Mouse (Mus musculus) monocyte, adult 5-6 weeks (primary cell): ENCODE measurements around the gene Slc16a12. TPM values are rescaled to one million over a fixed set of nuclear protein-coding genes. Genes with fewer than 3 reads are reported as not detected.

ENCODE experiments used
- ATAC-seq: fragments of 153-309, 156-312 bp; replicated peaks from 2 replicates; pipeline ENCODE4 v1.8.0; 2017; ENCODE audit warnings: mild to moderate bottlenecking; ENCODE audit not compliant: low TSS enrichment, insufficient number of reproducible peaks, severe bottlenecking, poor library complexity, low FRiP score
- total RNA-seq: library from RNA; stranded (forward); fragments of 200-1000, 200-491, 200-594 nt; gene quantifications from 3 replicates; pipeline ENCODE4 v1.2.3, GENCODE M21; 2017

Slc16a12 gene
- total RNA-seq, 1 experiment from 2014 or later = not detected

- ATAC-seq = no peak
These were observed 15.7 kb downstream of the Slc16a12 start for GRCm38 (mm10) chr19:34731356-34731755.

GRCm38 (mm10) chr19:34730584-34730983 lies 16.5 kb downstream of the Slc16a12 start:
- no peak for ATAC-seq

GRCm38 (mm10) chr19:34729505-34729904 lies 17.6 kb downstream of the Slc16a12 start:
- no peak for ATAC-seq

DNA sequence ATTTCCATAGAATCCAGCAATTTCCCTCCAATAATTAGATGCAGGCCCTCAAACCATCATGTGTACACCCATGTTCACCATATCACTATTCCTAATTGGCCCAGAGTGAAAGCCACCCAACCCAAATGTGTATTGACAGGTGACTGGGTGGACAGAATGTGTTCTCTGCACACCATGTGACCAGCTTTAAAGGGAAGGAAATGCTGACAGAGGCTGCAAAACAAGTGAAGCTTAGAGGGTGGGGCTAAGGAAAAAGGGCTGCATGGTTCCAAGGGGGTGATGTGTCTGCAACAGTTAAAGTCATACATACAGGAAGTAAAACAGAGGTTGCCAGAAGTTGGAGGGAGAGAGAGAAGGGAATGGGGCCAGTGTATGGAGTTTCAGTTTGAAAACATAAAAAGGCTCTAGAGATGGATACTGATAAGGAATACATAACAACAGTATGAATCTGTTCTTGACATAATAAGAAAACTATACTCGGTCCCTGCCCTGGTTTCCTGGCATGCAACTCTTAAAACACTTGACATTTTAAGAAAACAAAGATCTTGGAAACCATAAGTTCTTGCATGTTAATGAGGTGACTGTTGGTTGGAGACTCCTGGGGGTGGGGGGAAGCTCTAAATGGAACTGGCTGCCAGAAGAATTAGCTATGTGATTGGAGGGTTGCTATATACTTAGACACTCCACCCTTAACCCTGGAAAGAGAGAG lies 20.7 kb downstream of the Slc16a12 start:
- ATAC-seq = no peak

DNA sequence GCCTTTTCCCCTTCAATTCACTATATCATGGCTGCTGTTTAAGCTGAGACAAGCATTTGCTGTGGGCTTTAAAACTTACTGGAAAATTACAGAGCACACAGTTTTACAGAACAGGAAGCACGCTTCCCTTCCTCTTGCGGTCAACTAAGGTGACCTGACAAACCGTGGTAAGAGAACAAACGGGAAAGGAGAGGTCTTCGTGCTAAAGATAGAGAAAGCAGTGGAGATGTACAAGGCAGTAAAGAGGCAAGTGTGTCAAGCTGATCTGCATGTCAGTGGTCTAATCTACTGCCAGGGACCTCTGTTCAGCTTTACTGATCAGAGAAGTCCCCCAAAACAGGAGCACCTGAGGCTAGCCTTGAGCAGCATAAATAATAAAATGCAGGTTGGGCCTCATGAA lies 21.7 kb downstream of the Slc16a12 start:
- no peak for ATAC-seq

- ATAC-seq = no peak
These were observed 22.5 kb downstream of the Slc16a12 start for GRCm38 (mm10) chr19:34724598-34724997.

DNA sequence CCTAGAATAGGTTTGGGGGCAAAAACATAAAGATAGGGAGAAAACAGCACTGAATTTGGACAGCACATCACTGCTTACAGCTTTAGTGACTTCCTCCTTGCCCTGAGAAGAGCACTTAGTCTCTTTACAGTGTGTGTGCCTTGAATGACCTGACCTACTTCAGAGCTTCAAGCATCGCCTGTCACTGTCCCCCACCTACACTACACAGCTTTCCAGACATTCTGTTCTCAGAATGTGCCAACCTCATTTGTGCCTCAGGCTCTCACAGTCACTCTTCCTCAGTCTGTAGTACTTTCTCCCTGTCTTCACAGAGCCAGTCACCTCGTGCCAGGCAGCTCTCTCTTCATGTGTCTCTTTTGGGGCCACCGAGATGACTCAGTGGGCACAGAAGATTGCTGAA lies 24.5 kb downstream of the Slc16a12 start:
- ATAC-seq = no peak

- ATAC-seq = no peak
These were observed 27.0 kb downstream of the Slc16a12 start for GRCm38 (mm10) chr19:34720130-34720529.

DNA sequence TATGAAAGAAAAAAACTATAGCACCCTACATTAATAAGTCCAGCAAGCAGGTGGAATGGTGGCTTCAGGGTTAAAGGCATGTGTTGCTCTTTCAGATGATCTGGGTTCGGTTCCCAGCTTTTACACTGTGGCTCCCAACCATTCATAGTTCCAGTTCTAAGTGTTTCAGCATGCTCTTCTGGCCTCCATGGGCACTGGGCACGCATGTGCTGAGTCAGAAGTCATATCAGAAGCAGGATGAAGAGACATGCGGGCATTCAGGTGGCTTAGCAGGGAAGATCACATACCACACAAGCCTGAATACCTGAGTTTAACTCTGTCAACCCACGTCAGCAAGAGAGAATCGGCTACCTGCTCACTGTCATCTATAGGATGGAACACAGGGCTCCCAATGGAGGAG lies 28.1 kb downstream of the Slc16a12 start:
- no peak for ATAC-seq

- no peak for ATAC-seq
These were observed 28.6 kb downstream of the Slc16a12 start for GRCm38 (mm10) chr19:34718478-34718877.

- ATAC-seq = no peak
These were observed 31.2 kb downstream of the Slc16a12 start for GRCm38 (mm10) chr19:34715895-34716294.

- ATAC-seq = no peak
These were observed 32.8 kb downstream of the Slc16a12 start for GRCm38 (mm10) chr19:34714250-34714666.

DNA sequence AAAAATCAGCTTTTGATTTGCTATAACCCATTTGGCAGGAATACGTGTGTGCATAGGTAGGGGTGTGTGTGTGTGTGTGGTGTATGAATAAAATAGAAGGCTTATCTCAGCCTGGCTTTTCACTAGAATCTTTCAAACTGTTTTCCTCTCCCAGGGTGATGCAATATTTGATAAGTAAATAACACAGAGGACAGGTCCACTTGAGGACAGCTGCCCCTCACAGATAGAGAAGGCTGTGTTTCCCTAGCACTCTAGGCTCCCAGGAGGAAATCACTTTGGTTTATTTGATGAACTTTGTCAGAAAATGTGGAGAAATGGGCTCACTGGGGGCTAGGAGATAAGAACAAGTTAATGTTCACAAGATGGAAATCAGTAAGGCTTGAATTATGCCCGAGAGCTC lies 35.0 kb downstream of the Slc16a12 start:
- ATAC-seq = no peak

GRCm38 (mm10) chr19:34708221-34708620 lies 38.9 kb downstream of the Slc16a12 start:
- ATAC-seq = no peak

DNA sequence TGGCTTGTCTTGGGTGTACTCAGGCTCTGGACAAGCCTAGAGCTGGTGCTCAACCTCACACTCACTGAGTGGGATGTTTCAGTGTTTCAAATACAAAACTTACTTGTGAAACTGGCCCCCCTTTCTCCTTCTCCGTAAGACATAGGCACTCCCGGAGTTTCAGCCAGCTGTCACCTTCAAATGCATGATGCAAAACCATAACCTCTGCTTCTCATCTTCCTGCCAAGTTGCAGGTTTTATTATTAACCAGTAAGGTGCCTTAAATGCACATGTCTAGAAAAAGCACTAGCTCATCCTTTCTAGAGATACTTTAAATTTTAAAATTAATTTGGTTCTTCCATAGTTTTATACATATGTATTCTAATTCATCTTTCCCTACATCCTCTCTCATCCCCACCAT lies 39.5 kb downstream of the Slc16a12 start:
- no peak for ATAC-seq

DNA sequence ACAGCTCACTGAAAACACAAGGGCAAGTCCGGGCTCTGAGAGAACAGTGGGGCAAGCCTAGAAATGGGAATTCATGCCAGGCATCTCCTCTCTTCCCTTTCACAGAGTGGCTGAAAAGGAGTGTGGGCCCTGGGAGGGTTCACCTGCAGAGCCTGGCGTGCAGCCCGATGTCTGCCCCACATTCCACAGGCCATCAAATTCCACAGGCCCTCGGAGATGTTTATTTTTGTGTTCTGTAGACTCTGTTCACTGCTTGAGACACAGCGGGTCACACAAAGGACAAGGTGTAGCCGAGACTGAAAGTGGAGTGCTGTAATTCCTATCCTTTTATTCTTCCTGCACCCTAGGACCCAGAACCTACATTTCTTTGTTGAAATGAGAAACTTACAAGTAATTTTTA lies 40.8 kb downstream of the Slc16a12 start:
- no peak for ATAC-seq

GRCm38 (mm10) chr19:34705141-34705540 lies 41.9 kb downstream of the Slc16a12 start:
- no peak for ATAC-seq

- ATAC-seq = no peak
These were observed 47.8 kb downstream of the Slc16a12 start for GRCm38 (mm10) chr19:34699300-34699699.

DNA sequence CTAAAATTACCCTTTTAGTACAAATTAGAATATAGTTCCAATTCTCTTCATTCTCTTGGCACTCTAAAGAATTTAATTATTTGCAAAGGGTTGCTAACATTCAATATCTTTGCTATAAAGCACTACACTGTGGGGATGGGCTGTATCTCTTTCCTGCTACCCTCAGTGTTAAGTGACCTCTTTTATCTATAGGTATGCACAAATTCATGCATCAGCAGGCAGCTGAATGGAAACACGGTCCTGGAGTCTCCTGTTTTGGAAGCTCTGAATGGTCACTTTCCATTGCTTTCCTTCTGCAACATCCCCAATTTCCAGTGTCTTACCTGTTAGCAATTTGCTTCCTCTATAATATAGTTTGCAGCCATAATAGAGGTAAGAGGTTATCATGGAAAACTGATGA lies 48.2 kb downstream of the Slc16a12 start:
- ATAC-seq = no peak

- no peak for ATAC-seq
These were observed 48.7 kb downstream of the Slc16a12 start for GRCm38 (mm10) chr19:34698432-34698831.

GRCm38 (mm10) chr19:34697461-34697860 lies 49.6 kb downstream of the Slc16a12 start:
- no peak for ATAC-seq
